Mouse (Mus musculus): ENCODE results near the gene Smc3.

DNA sequence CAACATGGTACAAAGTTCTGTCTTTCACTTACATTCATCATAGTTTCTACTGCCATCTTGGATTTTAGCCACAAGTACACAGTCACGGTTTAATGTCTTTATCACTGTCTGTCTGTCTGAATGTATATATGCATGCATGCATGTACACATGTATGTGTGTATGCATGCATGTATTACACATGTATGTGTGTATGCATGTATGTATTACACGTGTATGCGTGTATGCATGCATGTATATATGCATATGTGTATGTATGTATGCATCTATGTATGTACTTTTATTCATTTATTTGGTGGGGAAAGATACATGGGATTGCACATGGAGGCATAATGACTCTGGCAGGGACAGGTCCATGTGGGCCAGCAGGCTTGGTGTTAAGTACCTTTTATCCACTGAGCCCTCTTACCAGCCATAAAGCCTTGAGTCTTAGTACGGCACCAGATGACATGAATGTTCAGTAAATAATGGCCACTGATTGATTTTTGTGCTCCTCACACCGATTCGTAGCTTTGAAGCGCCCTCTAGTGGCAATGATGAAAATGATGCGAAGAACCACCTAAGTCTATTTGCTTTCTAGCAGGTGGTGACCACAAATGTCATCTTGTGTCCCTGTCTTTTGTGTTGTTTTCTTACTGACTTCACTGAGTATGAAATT is 21.5 kb upstream of the Smc3 start:
- peak; percentile 60; the same call in 1 of the 2 replicates for TF ChIP-seq CTCF (IDR thresholded peaks at IDR 0.05; ENCODE audit: borderline replicate concordance, insufficient read depth, low read depth, low read length)
- TF ChIP-seq POLR2A (IDR thresholded peaks at IDR 0.05; ENCODE audit: borderline replicate concordance, insufficient read depth, low read length), result no peak

Measured in cerebellum, adult 2 months (tissue).